Mouse (Mus musculus): ENCODE measurements around the gene Grip2. TPM values are rescaled to one million over a fixed set of nuclear protein-coding genes. Genes with fewer than 3 reads are reported as not detected.

Grip2 gene
- polyA plus RNA-seq, 1 experiment from 2014 or later, result 0.92 TPM

- H3K9me3 ChIP-seq (replicated peaks), result no peaks in the 10 kb centered on the region
- 0 out of 2 replicates have a peak overlapping the region, but pooled peaks have one; percentile 0 for H3K9ac ChIP-seq
- H3K4me1 ChIP-seq, result peaks cover 33% of the 10 kb centered on the region
- ATAC-seq (replicated peaks; ENCODE audit: low FRiP score), result peak; percentile 22; the same call in 1 of the 2 replicates
- H3K36me3 ChIP-seq, result peaks cover 50% of the 10 kb centered on the region
- peak overlapping the region; percentile 78 for H3K27ac ChIP-seq
- H3K27me3 ChIP-seq, result no peaks in the 10 kb centered on the region
- WGBS, result 23% methylated on average over 4 of the region's 4 CpGs
- no peak overlapping the region for H3K4me2 ChIP-seq
- H3K4me3 ChIP-seq (replicated peaks), result no peak overlapping the region
These were observed 114.8 kb downstream of the Grip2 start for GRCm38 (mm10) chr6:91712097-91712854.

Other genes starting within 250 kb of the Grip2 start
- gene Slc6a6, start 143.2 kb downstream of the Grip2 start, polyA plus RNA-seq (2015; fragmentation: Nextera tagmentation; extraction: Ambion mirVana), result 84.0 and 87.2 TPM in 2 replicates
- 35.0 and 37.6 TPM in 2 replicates for gene Ccdc174, start 50.8 kb upstream of the Grip2 start, polyA plus RNA-seq (2015; fragmentation: Nextera tagmentation; extraction: Ambion mirVana)
- gene 4930590J08Rik, start 75.6 kb upstream of the Grip2 start, polyA plus RNA-seq (2015; fragmentation: Nextera tagmentation; extraction: Ambion mirVana), result 0.25 and 0.57 TPM in 2 replicates
- gene Fgd5, start 151.6 kb upstream of the Grip2 start, polyA plus RNA-seq (2015; fragmentation: Nextera tagmentation; extraction: Ambion mirVana), result 18.1 and 18.7 TPM in 2 replicates

All from kidney, embryonic 15.5 days (tissue).